Mouse (Mus musculus): ENCODE measurements around the gene Glcci1. TPM values are rescaled to one million over a fixed set of nuclear protein-coding genes. Genes with fewer than 3 reads are reported as not detected.

Gene Glcci1
- polyA plus RNA-seq, 1 experiment from 2014 or later: 17.6 TPM

- no peak for ATAC-seq (ENCODE audit: low FRiP score, low TSS enrichment)
These were observed 47.6 kb downstream of the Glcci1 start for GRCm38 (mm10) chr6:8556849-8557571.

GRCm38 (mm10) chr6:8560682-8561081 is 51.3 kb downstream of the Glcci1 start:
- Histone ChIP-seq H3K36me3 (ENCODE audit: control insufficient read depth, insufficient read depth, low read length) (peaks cover 8% of the 10 kb centered on the region; the same call in 1 of the 2 replicates), H3K27me3 (ENCODE audit: control insufficient read depth, insufficient read depth, low read length) (no peaks in the 10 kb centered on the region), H3K4me3 (ENCODE audit: low read length) (no peak overlapping the region), H3K4me2 (replicated peaks; ENCODE audit: low read depth, low read length) (no peak overlapping the region), H3K9me3 (ENCODE audit: control insufficient read depth, low read length) (no peaks in the 10 kb centered on the region), H3K27ac (ENCODE audit: low read depth, low read length) (no peak overlapping the region), H3K9ac (ENCODE audit: low read depth, low read length) (no peak overlapping the region), H3K4me1 (ENCODE audit: control insufficient read depth, insufficient read depth, low read length) (no peaks in the 10 kb centered on the region)
- ATAC-seq (ENCODE audit: low FRiP score, low TSS enrichment): no peak
- 85% methylated on average over 2 of the region's 2 CpGs for WGBS

More at GRCm38 (mm10) chr6:8556849-8557571, 47.6 kb downstream of the Glcci1 start:
- H3K4me3 ChIP-seq (ENCODE audit: low read length): no peak overlapping the region
- H3K36me3 ChIP-seq (ENCODE audit: control insufficient read depth, insufficient read depth, low read length): peaks cover 8% of the 10 kb centered on the region; the same call in 1 of the 2 replicates
- 95% methylated on average over 5 of the region's 5 CpGs for WGBS
- H3K9ac ChIP-seq (ENCODE audit: low read depth, low read length): no peak overlapping the region
- no peaks in the 10 kb centered on the region for H3K9me3 ChIP-seq (ENCODE audit: control insufficient read depth, low read length)
- no peaks in the 10 kb centered on the region for H3K4me1 ChIP-seq (ENCODE audit: control insufficient read depth, insufficient read depth, low read length)
- no peak overlapping the region for H3K4me2 ChIP-seq (replicated peaks; ENCODE audit: low read depth, low read length)
- H3K27ac ChIP-seq (ENCODE audit: low read depth, low read length): no peak overlapping the region
- H3K27me3 ChIP-seq (ENCODE audit: control insufficient read depth, insufficient read depth, low read length): no peaks in the 10 kb centered on the region

DNA sequence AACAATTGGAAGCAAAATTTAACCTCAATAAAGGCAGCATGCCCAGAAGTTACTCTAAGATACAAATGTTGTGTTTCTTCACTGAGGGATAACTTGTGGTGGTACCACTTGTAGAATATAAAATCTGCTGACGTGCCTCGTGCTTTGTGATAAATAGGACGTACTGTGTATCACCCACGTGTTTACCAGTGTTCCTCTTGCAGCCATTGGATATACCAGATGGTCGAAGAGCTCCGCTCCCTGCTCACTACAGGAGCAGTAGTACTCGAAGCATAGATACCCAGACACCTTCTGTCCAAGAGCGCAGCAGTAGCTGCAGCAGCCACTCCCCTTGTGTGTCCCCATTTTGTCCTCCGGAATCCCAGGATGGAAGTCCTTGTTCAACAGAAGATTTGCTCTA is 73.0 kb downstream of the Glcci1 start:
- no peak overlapping the region for H3K9ac ChIP-seq (ENCODE audit: low read depth, low read length)
- no peak overlapping the region for H3K27ac ChIP-seq (ENCODE audit: low read depth, low read length)
- H3K36me3 ChIP-seq (ENCODE audit: control insufficient read depth, insufficient read depth, low read length): no peaks in the 10 kb centered on the region
- H3K27me3 ChIP-seq (ENCODE audit: control insufficient read depth, insufficient read depth, low read length): no peaks in the 10 kb centered on the region
- no peaks in the 10 kb centered on the region for H3K4me1 ChIP-seq (ENCODE audit: control insufficient read depth, insufficient read depth, low read length)
- no peak overlapping the region for H3K4me2 ChIP-seq (replicated peaks; ENCODE audit: low read depth, low read length)
- no peaks in the 10 kb centered on the region for H3K9me3 ChIP-seq (ENCODE audit: control insufficient read depth, low read length)
- H3K4me3 ChIP-seq (ENCODE audit: low read length): no peak overlapping the region
- 90% methylated on average over 9 of the region's 9 CpGs for WGBS
- no peak for ATAC-seq (ENCODE audit: low FRiP score, low TSS enrichment)

GRCm38 (mm10) chr6:8583892-8584291 is 74.5 kb downstream of the Glcci1 start:
- H3K27me3 ChIP-seq (ENCODE audit: control insufficient read depth, insufficient read depth, low read length): no peaks in the 10 kb centered on the region
- H3K9me3 ChIP-seq (ENCODE audit: control insufficient read depth, low read length): no peaks in the 10 kb centered on the region
- no peak overlapping the region for H3K27ac ChIP-seq (ENCODE audit: low read depth, low read length)
- H3K36me3 ChIP-seq (ENCODE audit: control insufficient read depth, insufficient read depth, low read length): no peaks in the 10 kb centered on the region
- ATAC-seq (ENCODE audit: low FRiP score, low TSS enrichment): no peak
- H3K4me3 ChIP-seq (ENCODE audit: low read length): no peak overlapping the region
- no peaks in the 10 kb centered on the region for H3K4me1 ChIP-seq (ENCODE audit: control insufficient read depth, insufficient read depth, low read length)
- no peak overlapping the region for H3K9ac ChIP-seq (ENCODE audit: low read depth, low read length)
- no peak overlapping the region for H3K4me2 ChIP-seq (replicated peaks; ENCODE audit: low read depth, low read length)
- 89% methylated on average over 3 of the region's 3 CpGs for WGBS

GRCm38 (mm10) chr6:8591665-8592064 is 82.3 kb downstream of the Glcci1 start:
- Histone ChIP-seq H3K27me3 (ENCODE audit: control insufficient read depth, insufficient read depth, low read length) (no peaks in the 10 kb centered on the region), H3K9me3 (ENCODE audit: control insufficient read depth, low read length) (no peaks in the 10 kb centered on the region), H3K9ac (ENCODE audit: low read depth, low read length) (no peak overlapping the region), H3K36me3 (ENCODE audit: control insufficient read depth, insufficient read depth, low read length) (no peaks in the 10 kb centered on the region; the same call in 1 of the 2 replicates), H3K4me2 (replicated peaks; ENCODE audit: low read depth, low read length) (no peak overlapping the region), H3K27ac (ENCODE audit: low read depth, low read length) (no peak overlapping the region), H3K4me1 (ENCODE audit: control insufficient read depth, insufficient read depth, low read length) (no peaks in the 10 kb centered on the region), H3K4me3 (ENCODE audit: low read length) (no peak overlapping the region)
- no peak for ATAC-seq (ENCODE audit: low FRiP score, low TSS enrichment)
- 80% methylated on average over 9 of the region's 9 CpGs for WGBS

- WGBS: 76% methylated on average over 2 of the region's 2 CpGs
- H3K36me3 ChIP-seq (ENCODE audit: control insufficient read depth, insufficient read depth, low read length): no peaks in the 10 kb centered on the region
- no peak overlapping the region for H3K27ac ChIP-seq (ENCODE audit: low read depth, low read length)
- H3K9me3 ChIP-seq (ENCODE audit: control insufficient read depth, low read length): 0 out of 2 replicates have a peak, but pooled peaks cover 3% of the 10 kb centered on the region
- H3K4me1 ChIP-seq (ENCODE audit: control insufficient read depth, insufficient read depth, low read length): no peaks in the 10 kb centered on the region
- H3K27me3 ChIP-seq (ENCODE audit: control insufficient read depth, insufficient read depth, low read length): no peaks in the 10 kb centered on the region
- no peak overlapping the region for H3K4me3 ChIP-seq (ENCODE audit: low read length)
- no peak for ATAC-seq (ENCODE audit: low FRiP score, low TSS enrichment)
- H3K4me2 ChIP-seq (replicated peaks; ENCODE audit: low read depth, low read length): no peak overlapping the region
- H3K9ac ChIP-seq (ENCODE audit: low read depth, low read length): no peak overlapping the region
These were observed 108.0 kb downstream of the Glcci1 start for GRCm38 (mm10) chr6:8617369-8617768.

DNA sequence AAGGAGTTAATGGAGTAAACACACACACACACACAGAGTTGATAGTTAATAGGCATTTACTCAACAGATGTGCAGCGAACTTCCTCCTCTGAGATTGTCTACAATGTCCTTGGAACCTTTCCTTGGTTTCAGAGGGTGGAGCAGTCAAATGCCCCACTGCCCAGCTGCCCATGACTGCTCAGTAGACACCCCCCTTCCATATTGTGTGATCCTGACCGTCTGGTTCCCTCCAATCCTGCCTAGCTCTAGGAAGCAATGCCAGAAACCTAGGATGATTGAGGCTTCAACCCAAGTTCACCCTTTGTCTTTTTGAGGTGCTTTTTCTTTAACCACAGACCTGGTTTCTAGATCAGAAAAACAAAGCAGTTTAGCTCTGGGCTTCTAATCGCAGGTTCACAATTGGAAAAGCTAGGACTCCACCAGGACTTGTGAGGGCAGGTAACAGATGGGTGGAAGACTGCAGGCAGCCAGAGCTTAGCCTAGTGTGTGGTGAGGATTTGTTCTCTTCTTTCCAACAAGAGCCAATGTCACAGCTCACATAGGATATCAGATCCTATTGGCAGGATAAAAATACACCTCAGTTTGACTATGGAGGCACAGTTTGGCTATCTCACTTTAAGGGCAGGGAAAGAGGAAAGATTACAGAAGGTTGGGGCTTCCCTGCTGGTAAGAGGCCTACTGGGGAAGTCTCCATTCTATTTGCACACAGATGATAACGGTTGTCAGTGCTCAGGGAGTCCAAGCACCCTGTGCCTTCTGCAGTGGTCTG is 110.4 kb downstream of the Glcci1 start:
- Histone ChIP-seq H3K4me1 (ENCODE audit: control insufficient read depth, insufficient read depth, low read length) (no peaks in the 10 kb centered on the region), H3K4me2 (replicated peaks; ENCODE audit: low read depth, low read length) (no peak overlapping the region), H3K9me3 (ENCODE audit: control insufficient read depth, low read length) (0 out of 2 replicates have a peak, but pooled peaks cover 3% of the 10 kb centered on the region), H3K9ac (ENCODE audit: low read depth, low read length) (no peak overlapping the region), H3K27me3 (ENCODE audit: control insufficient read depth, insufficient read depth, low read length) (no peaks in the 10 kb centered on the region), H3K36me3 (ENCODE audit: control insufficient read depth, insufficient read depth, low read length) (no peaks in the 10 kb centered on the region), H3K27ac (ENCODE audit: low read depth, low read length) (no peak overlapping the region), H3K4me3 (ENCODE audit: low read length) (no peak overlapping the region)
- ATAC-seq (ENCODE audit: low FRiP score, low TSS enrichment): no peak
- WGBS: 78% methylated on average over 4 of the region's 4 CpGs

GRCm38 (mm10) chr6:8623045-8623444 is 113.6 kb downstream of the Glcci1 start:
- WGBS: 64% methylated on average over 3 of the region's 3 CpGs
- Histone ChIP-seq H3K27ac (ENCODE audit: low read depth, low read length) (no peak overlapping the region), H3K9ac (ENCODE audit: low read depth, low read length) (no peak overlapping the region), H3K4me2 (replicated peaks; ENCODE audit: low read depth, low read length) (no peak overlapping the region), H3K36me3 (ENCODE audit: control insufficient read depth, insufficient read depth, low read length) (no peaks in the 10 kb centered on the region), H3K27me3 (ENCODE audit: control insufficient read depth, insufficient read depth, low read length) (no peaks in the 10 kb centered on the region), H3K4me3 (ENCODE audit: low read length) (no peak overlapping the region), H3K9me3 (ENCODE audit: control insufficient read depth, low read length) (0 out of 2 replicates have a peak, but pooled peaks cover 3% of the 10 kb centered on the region), H3K4me1 (ENCODE audit: control insufficient read depth, insufficient read depth, low read length) (no peaks in the 10 kb centered on the region)
- no peak for ATAC-seq (ENCODE audit: low FRiP score, low TSS enrichment)

- Histone ChIP-seq H3K27ac (ENCODE audit: low read depth, low read length) (no peak overlapping the region), H3K9ac (ENCODE audit: low read depth, low read length) (no peak overlapping the region), H3K4me1 (ENCODE audit: control insufficient read depth, insufficient read depth, low read length) (no peaks in the 10 kb centered on the region), H3K4me2 (replicated peaks; ENCODE audit: low read depth, low read length) (no peak overlapping the region), H3K27me3 (ENCODE audit: control insufficient read depth, insufficient read depth, low read length) (no peaks in the 10 kb centered on the region), H3K4me3 (ENCODE audit: low read length) (no peak overlapping the region), H3K36me3 (ENCODE audit: control insufficient read depth, insufficient read depth, low read length) (no peaks in the 10 kb centered on the region), H3K9me3 (ENCODE audit: control insufficient read depth, low read length) (no peaks in the 10 kb centered on the region)
- WGBS: 88% methylated on average over 8 of the region's 8 CpGs
- ATAC-seq (ENCODE audit: low FRiP score, low TSS enrichment): no peak
These were observed 118.8 kb downstream of the Glcci1 start for GRCm38 (mm10) chr6:8628226-8628625.
